Mouse (Mus musculus): ENCODE measurements around the gene Zbtb42.

The Zbtb42 gene

DNA sequence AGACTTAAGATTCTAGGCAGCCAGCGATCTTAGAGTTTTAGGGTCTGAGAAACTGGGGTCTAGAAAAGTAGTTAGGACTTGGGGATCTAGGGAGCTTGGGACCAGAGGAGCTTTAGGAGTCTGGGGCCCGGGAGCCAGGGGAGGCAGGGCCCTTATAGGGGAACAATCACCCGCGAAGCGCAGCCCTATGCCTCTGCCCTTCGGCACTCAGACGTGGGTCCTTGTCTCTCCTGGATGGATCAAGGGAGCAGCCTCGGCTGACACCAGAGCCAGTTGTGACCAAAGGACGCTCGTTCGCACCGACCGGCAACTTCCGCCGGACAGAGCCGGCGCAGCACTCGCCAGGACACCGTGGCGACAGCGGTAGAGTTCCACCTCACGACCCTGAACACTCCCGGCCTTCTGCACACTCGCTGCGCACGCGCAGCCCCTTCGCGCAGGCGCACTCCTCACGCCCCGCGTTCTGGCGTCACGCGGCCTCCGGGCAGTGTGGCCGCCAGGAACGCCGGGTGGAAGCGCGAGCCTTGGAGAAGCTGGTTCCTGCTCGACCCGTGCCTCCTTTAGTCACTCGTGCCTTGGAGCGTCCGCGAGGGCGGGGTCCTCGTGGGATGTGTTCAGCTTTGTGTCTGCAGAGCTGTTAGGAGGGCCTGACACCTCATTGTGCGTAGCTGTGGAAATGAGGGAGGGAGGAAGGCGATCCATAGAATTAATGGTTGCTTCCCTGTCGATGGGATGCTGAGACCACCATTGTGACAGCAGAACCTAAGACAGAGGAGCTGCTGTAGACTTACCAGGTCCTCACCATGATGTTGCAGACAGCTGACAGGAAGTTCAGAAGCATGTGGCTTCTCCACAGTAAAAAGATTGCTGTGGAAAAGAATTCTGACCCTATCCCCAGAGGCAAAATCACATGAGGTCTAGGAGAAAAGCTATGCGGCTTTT lies 14.8 kb downstream of the Zbtb42 start:
- peak; percentile 96 for DNase-seq

- no peak for DNase-seq
These were observed 15.5 kb downstream of the Zbtb42 start for GRCm38 (mm10) chr12:112694127-112694475.

DNA sequence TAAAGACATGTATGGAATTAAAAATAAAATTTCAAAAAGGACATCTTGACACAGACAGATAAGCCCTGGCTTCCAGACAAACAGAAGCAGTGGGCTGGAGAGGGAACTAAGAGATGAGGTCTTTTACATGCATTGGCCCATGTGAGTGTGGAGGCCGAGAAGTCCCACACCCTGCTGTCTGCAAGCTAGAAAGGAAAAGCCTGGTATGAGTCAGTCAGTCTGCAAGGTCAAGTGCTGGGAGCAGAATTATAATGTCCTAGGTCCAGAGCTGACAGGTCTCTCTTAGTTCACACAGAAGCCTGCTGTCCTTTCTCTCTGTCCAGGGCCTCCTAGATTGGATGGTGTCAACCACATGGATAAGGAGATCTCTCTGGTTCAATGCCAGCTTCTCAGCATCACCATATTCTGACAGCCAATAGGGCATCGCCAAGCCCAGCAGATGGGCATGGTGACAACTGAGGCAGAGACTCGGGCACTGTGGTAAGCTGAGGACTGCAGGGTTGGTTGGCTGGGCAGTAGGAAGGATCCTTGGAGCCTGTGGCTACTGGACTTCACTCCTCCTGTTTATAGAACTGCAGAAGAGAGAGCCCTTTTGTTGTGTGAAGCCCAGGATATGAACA lies 18.3 kb downstream of the Zbtb42 start:
- no peak for DNase-seq

- DNase-seq = peak; percentile 50
These were observed 21.9 kb downstream of the Zbtb42 start for GRCm38 (mm10) chr12:112700522-112700921.

DNA sequence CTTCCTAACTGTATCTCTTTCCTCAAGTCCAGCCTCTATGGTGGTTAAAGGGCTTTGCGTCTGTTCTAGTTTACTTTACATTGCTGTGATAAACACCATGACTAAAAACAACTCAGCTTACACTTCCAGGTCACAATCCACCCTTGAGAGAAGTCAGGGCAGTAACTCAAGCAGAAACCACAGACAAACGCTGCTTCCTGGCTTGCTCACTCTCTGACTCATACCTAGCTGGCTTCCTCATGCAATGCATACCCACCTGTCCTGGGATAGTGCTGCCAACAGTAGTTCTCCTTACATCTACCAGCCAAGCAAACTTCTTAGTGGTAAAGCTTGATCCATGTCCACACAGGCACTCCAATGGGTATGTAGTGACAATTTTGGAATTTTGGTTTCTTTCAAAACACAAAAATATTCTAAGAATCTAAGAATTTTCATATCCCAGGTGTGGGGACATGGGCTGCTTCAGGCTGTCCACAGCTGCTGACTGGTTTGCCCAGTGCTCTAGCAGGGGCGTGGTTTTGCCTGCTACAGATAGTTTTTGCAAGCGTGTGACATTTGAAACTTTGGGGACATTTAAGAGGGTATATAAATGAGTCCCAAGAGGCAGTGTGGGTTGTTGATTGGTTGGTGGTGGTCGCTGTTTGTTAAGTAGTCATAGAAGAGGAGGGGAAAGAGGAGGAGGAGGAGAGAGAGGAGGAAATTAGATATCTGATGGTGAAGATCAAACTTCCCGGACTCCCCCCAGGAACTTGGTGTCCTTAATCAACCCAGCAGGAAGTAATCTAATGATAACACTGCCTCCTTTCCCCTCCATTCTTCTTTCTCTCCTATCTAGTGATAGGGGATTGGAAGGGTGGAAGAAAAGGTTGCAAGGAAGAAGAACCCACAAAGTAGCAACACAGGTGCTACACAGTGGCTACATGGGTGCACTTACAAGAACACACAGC lies 24.0 kb downstream of the Zbtb42 start:
- no peak for DNase-seq

DNA sequence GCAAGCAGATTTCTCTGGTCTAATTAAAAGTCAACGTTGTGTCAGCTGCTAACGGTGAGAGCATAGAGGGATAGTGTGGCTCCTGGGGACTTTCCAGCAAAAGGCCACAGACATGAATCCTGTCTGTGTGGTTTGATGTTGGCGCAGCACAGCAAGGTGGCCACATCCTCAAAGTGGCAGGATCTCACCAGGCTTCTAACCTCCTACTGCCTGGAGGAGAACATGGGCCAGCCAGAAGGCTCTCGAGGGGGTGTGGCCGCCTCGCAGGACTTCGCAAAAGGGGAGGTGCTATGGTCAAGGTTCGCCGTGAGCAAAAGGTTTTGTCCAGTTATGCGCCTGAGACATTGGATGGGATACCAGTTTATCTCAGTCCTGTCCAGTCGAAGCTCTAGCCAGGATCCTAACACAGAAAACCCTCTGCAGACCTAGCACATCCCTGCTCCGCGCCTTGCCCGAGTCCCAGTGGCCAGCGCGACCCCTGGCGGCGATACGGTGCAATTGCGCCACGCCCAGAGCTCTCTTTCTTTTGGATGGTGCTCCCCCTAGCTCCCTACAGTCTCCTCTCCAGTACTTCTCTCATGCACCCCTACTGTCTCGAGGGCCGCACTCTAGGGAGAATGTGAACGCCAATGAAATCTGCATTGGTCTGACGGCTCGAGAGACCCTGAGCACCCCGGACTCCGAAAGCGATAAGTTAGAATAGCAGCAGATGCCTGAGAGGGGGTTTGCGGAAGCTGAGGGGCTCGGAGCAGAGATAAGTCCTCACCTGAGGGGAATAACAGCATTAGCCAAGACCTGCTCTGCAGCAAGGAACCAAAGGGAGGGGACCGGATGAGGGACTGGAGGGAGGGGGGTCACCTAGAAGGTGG lies 28.3 kb downstream of the Zbtb42 start:
- DNase-seq = peak; percentile 88

DNA sequence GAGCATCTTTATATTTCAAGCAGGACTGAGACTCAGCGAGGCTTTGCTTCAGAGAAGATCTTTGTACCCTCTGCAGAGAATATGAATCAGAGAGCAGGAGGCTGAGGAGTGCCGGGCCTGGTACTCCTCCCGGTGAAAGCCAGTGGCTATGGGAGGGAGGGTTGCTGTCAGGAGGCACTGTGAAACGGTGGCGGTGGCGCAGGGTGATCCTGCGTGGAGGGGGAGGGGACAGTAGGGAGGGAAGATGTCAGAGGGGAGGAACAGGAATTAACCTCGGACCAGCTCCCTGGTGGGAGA lies 28.9 kb downstream of the Zbtb42 start:
- DNase-seq = no peak

DNA sequence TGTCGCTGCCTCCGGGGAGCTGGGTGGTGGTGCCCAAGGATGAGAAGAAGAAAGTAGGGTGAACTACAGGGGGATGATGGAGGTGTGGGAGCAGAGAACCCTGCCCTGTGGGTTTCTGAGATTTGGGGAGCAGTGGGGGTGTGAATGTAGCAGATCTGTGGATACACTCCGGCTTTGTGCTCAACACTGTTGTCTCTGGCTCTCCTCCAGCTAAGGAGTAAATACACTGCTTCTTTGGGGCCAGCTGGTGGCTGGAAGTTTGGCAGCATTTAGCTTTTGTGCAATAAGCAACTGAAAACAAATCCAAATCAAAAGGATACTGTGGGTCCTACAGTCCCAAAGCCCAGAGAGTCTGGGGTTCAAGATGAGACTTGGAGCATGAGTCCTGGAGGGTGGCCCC lies 35.4 kb downstream of the Zbtb42 start:
- no peak for DNase-seq

DNA sequence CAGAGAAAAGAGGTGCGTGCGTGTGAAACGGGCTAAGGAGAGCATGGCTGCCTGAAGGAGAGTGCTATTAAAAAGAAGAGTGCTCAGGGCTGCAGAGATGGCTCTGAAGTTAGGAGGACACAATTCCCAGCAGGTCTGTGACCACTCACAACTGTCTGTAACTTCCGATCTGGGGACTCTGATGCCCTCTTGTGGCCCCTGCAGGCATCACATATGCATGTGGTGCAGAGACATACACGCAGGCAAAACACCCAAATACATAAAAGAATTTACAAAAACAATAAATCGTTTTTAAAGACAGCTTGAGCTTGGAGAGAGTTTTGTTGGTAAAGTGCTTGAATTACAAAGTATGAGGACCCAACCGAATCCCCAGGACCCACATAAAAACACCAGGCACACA lies 38.5 kb downstream of the Zbtb42 start:
- DNase-seq = peak; percentile 65

DNA sequence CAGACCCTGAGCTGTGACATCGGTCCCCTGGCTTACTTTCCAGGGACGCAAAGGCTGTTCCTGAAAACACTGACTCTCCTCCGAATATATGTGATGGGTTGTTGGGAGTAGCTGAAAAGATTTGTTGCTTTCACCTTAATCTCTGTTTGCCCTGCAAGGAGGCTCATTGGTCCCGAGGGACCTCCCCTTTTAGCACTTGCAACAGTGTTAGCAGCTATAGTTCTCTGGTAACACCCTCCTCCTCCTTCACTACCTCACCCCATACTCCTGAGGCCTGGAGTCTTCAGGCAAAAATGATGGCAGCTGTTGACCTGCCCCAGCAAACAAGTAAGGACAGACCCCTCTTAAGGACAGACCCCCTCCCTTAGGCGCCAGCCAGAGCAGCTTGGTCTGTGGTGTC lies 40.4 kb downstream of the Zbtb42 start:
- DNase-seq = no peak

- DNase-seq = no peak
These were observed 41.6 kb downstream of the Zbtb42 start, which contains the start of gene Cep170b for GRCm38 (mm10) chr12:112720216-112720615. Gene Cep170b, plus strand, starts transcription at chr12:112720455.

DNA sequence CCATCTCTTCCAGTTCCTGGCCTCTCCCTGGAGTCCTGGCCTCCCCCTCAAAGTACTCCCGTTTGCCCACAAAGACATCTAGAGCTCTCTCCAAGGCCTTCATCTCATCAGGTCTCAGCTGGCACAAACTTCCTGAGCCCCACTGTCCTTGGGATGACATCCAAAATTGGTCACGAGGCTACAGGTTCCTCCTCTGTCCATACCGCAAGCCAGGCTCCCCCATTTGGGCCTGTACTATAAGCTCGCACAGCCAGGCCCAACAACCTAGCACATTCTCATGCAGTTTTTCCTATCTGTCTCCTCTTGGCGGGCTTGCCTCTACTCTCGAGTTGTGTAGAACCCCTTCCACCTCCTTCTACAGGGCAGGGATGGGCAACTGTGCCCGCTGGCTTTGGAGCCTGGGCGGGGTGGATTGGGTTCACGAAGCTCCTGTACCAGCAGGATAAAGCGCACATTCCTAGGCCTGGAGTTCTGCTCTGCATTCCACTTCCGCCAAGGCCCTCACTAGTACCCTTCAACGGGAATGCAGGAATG lies 42.3 kb downstream of the Zbtb42 start:
- no peak for DNase-seq

DNA sequence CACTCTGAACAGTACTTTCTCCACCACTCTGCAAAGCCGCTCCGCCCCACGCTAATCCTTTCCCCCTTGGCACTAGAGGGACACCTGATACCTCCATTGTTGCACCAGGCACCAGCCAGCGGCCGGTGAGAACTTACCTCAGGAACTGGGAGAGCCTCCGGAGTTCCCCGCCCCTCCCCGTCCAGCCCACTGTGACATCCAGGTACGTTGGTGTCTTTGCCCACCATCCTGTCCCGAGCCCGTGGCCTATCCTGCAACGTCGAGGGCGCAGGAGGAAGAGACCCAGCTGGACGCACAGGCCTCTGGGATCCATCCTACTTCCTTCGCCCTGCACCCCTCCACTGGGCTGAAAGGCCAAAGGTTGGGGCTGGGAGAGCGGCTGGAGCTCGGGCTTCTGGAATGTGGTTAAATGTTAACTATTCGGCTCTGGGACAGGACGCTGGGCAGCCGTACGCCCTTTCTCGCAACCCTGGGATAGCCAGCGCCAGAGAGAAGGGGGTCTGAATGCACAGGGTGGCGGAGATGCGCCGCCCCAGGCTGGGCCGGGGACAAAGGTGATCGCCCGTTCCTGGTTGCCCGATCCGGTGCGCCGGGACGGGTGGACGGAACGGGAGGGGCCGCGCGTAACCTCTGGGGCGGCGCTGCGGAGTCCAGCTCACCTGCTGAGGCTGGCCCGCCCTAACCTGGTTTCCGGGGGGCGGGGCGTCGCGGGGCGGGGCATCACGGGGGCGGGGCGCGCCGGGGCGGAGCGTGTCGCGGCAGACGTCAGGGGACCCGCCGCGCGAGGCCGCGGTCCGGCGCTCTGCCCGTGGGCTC lies 43.0 kb downstream of the Zbtb42 start:
- peak; percentile 67 for DNase-seq

DNA sequence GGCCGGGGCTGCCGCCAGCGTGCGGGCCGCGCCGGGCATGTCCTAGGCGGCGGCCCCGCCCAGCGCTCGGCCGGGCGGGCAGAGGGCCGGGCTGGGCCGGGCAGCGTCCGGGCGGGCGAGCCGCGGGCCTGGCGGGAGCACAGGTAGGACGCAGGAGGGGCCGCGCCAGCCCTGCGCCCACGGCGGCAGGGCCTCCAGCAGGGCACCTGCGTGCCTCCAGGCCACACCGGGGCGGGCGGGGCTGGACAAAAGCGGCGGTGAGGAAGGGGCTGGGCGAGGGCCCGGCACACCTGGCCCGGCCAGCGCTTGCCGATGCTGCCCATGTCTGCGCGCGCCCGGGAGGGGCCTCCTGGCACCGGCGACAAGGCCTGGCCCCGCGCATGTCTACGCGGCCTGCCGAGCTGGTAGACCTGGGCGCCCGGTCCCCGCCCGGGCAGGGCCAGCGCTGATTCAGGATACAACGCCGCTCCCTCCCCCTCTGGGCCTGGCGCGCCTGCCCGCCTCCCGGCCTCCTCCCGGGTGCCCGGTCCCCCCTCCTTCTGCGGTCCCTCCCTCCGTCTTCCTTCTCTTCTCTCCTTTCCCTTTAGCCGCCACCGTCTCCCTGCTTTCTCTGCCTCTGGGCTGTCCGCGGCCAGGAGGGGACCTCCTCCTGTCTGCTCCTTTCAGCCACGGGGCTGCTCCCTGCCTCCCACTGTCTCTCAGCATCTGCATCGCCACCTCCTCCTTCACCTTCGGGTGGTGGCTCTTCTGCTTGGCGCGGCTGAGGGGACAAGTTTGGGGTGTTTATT lies 43.8 kb downstream of the Zbtb42 start:
- DNase-seq = peak; percentile 49

- DNase-seq = no peak
These were observed 44.4 kb downstream of the Zbtb42 start for GRCm38 (mm10) chr12:112723028-112723330.

GRCm38 (mm10) chr12:112723445-112723844 lies 44.8 kb downstream of the Zbtb42 start:
- no peak for DNase-seq

DNA sequence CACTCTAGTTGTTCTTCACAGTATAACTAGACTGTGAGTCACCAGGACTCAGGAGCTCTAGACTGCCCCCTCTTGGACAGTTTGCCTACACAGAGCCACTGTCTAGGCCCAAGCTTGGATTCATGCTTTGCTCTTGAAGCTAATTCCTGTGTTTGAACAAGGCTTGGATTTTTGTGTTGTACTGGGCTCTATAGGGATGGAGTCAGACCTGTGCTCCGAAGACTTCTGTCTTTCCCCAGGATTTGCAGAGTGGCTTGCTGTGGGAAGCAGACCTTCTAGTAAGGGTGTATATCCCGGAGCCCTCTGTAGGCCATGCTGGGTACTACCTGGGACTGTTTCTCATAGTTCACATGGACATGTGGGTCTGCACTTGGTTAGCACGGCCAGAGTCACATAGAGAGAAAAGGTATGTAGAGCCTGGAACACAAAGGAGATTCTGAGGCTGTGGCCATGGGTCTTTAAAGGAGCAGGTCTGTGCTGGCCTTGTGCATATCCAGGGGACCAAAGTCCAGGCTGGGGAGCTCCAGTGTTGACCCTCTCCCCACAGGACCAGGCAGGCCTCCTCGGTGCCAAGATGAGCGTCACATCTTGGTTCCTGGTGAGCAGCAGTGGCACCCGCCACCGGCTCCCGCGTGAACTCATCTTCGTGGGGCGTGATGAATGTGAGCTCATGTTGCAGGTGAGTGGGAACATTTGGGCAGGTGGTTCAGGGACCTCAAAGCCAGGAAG lies 45.6 kb downstream of the Zbtb42 start:
- peak; percentile 80 for DNase-seq

GRCm38 (mm10) chr12:112727801-112728200 lies 49.2 kb downstream of the Zbtb42 start:
- no peak for DNase-seq

- no peak for DNase-seq
These were observed 52.2 kb downstream of the Zbtb42 start for GRCm38 (mm10) chr12:112730808-112731207.

Data from embryo, embryonic 11 days (tissue).